Mouse (Mus musculus): Measurements from ENCODE around the gene Urah. TPM values are rescaled to one million over a fixed set of nuclear protein-coding genes. Genes with fewer than 3 reads are reported as not detected.

Gene Urah
- total RNA-seq, 2 experiments from 2014 or later: 1.1 to 1.4 TPM

DNA sequence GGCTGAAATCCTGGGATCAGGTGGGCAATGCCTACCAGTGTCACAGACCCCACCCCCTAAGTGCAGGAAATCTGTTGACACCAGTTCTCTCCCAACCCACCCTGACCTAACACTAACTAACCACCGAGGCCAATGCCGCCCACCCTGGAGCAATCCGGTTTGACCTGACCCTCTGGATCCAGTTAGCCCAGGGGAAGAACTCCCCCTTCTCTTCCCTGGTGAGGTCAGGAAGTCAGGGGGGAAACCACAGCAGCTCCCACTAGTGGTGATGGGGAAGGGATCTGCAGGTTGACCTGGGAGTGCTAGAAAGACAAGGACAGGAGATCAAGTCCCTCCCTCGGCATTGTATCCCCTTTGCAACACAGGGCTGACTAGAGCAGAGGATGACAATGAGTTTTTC lies 10.9 kb downstream of the Urah start:
- TF ChIP-seq CTCF (conservative IDR thresholded peaks at IDR 0.05): no peak; the same call in 1 of the 2 replicates
- no peak overlapping the region for H3K27ac ChIP-seq
- no peak for DNase-seq (ENCODE audit: low spot score in 2 of 2)
- no peak overlapping the region for H3K4me3 ChIP-seq

DNA sequence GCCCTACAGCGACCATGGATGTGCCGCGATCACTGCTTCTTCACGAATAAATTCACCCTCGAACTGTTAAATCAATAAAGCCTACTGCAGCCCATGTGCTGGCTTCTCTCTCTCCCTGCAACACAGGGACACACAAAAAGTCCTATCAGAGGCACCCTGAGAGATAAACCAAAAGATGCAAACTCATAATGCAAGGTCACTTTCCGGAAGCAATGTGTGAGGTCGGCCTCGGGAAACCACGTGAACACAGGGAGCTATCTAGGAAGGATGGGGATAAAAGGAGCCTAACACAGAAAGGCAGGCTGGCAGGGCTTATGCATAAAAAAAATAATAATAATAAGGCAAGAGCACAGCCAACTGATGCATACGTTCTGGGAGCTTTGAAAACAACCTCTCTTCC lies 11.9 kb downstream of the Urah start:
- DNase-seq (ENCODE audit: low spot score in 2 of 2): no peak
- TF ChIP-seq CTCF (conservative IDR thresholded peaks at IDR 0.05): no peak
- no peak overlapping the region for H3K4me3 ChIP-seq
- H3K27ac ChIP-seq: no peak overlapping the region

DNA sequence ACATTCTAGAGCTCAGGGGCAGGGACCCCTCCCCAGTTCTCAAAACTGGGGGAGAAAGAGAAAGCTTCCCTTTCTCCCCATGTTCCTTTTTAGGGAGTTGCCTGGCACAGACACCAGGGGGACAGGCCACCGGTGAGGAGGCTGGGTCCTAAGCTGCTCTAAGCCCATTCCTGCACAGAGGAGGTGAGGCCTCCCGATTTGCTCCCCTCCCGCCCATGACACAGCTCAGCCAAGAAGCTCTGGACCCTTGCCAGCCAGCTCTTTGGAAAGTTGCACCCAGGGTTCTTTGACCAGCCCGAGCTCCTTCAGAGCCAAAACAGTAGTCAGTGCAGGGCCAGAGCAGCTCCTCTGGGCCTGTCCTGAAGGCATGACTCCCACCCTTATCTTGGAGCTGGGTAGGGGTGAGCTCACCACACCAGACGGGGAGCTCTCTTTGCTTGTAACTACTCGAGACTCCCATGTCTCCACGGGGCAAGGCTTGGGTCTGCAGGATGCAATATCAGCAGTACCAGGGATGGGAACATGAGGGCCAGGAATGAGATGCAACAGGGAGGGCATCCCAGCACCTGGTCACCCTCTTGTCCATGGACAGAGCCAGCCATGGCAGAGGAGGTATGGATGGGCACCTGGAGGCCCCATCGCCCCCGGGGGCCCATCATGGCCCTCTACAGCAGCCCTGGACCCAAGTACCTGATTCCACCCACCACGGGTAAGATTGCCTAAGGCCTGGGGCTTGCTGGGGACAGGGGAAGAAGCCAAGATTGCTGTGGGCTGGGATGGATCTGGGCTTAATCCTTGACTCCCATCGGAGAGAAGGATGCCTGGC lies 13.2 kb downstream of the Urah start, which contains the start of gene Odf3:
TSS of gene Odf3 (plus strand) at position 51 of the 826 bp plus-strand sequence.
- DNase-seq (ENCODE audit: low spot score in 2 of 2): no peak
- no peak within 1 kb of the TSS for H3K4me3 ChIP-seq
- no peak within 1 kb of the TSS for H3K27ac ChIP-seq
- TF ChIP-seq CTCF (conservative IDR thresholded peaks at IDR 0.05): no peak

DNA sequence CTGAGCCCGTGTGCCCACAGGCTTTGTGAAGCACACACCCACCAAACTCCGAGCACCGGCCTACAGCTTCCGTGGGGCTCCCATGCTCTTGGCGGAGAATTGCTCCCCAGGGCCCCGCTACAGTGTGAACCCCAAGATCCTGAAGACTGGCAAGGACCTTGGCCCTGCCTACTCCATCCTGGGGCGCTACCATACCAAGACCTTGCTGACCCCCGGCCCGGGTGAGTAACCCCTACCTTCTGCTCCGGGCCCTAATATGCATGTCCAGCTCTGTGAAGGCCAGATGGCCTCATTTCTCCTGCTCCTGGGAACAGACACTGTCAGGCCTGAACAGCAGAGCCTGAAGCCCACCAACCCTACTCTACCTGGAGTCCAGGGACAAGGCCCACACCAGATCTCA lies 13.8 kb downstream of the Urah start:
- TF ChIP-seq CTCF (conservative IDR thresholded peaks at IDR 0.05): no peak
- Histone ChIP-seq H3K27ac (no peak overlapping the region), H3K4me3 (no peak overlapping the region)
- no peak for DNase-seq (ENCODE audit: low spot score in 2 of 2)

DNA sequence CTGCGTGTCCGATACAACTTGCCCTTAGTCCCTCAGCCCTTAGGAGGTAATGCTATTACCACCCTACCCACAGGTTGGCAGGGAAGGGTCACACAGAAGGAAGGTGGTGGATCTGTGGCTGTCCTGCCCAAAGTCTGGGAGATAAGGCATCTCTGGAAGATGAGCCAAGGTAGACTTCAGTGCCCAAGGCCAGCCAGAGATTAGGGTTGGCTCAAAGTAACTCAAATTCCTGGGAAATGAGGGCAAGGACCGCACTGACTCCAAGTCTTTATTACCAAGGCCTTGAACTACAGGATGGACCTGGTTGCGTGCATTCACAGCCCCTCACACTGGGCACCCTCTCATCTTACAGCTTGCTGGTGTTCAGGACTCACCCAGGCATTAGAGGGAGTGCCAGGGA lies 17.1 kb downstream of the Urah start:
- Histone ChIP-seq H3K4me3 (no peak overlapping the region), H3K27ac (no peak overlapping the region)
- no peak for DNase-seq (ENCODE audit: low spot score in 2 of 2)
- TF ChIP-seq CTCF (conservative IDR thresholded peaks at IDR 0.05): no peak

DNA sequence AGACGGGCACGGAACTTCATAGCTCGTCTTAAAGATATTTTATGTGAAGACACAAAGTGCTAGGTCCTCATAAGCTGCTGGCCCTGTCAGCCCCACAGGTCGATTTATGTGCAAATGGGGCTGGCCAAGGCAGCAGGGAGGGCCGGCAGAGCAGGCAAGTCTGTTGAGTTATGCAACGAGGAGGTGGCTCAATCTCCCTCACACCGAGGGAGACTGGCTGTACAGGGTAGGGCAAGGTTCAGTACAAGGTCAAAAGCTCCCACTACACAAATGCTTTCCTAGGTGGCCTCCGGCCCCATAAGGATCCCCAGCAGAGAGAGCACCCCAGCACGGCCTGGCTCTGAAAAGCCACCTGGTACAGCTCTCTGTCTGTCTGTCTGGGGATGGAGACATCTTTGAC lies 18.6 kb downstream of the Urah start:
- no peak for DNase-seq (ENCODE audit: low spot score in 2 of 2)
- H3K4me3 ChIP-seq: no peak overlapping the region
- TF ChIP-seq CTCF (conservative IDR thresholded peaks at IDR 0.05): no peak
- H3K27ac ChIP-seq: no peak overlapping the region

DNA sequence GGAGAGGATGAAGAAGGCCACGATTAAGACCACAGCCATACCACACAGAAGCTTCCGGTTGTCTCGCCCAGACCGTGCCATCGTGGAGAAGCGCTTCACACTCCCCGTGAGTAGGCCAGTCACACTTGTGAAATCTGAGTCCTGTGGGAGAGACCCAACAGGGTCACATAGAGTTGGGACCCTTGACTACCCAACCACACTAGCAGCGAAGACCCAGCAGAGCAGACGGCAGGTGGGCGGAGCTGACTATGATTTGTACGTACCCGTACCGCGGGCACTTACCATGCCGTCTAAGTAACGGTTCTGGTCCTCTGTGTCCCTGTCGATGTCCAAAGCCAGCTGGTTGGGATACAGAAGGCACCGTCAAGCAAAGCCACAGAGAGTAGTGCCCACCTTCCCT lies 19.7 kb downstream of the Urah start:
- TF ChIP-seq CTCF (conservative IDR thresholded peaks at IDR 0.05): no peak
- Histone ChIP-seq H3K4me3 (no peak overlapping the region), H3K27ac (no peak overlapping the region)
- no peak for DNase-seq (ENCODE audit: low spot score in 2 of 2)

DNA sequence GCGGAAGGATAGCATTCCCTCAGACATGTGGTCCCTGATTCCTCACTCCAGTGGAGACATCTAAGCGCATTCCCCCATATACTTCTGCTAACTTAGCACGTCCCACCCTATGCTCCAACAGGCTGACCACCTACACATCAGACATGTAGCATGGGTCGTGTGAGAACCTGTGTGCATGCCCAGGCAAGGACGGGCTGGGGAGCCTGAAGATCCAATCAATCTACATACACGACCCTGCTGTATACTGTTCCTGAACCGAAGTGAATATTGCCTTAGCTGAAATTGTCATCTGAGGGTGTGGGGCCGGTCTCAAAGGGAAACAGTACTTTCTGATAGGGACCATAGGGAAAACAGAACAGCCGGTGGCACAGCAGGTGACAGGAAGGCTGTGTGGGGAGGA lies 20.4 kb downstream of the Urah start:
- TF ChIP-seq CTCF (conservative IDR thresholded peaks at IDR 0.05): no peak
- no peak for DNase-seq (ENCODE audit: low spot score in 2 of 2)
- peak overlapping the region; percentile 97 for H3K27ac ChIP-seq
- peak overlapping the region; percentile 74 for H3K4me3 ChIP-seq

DNA sequence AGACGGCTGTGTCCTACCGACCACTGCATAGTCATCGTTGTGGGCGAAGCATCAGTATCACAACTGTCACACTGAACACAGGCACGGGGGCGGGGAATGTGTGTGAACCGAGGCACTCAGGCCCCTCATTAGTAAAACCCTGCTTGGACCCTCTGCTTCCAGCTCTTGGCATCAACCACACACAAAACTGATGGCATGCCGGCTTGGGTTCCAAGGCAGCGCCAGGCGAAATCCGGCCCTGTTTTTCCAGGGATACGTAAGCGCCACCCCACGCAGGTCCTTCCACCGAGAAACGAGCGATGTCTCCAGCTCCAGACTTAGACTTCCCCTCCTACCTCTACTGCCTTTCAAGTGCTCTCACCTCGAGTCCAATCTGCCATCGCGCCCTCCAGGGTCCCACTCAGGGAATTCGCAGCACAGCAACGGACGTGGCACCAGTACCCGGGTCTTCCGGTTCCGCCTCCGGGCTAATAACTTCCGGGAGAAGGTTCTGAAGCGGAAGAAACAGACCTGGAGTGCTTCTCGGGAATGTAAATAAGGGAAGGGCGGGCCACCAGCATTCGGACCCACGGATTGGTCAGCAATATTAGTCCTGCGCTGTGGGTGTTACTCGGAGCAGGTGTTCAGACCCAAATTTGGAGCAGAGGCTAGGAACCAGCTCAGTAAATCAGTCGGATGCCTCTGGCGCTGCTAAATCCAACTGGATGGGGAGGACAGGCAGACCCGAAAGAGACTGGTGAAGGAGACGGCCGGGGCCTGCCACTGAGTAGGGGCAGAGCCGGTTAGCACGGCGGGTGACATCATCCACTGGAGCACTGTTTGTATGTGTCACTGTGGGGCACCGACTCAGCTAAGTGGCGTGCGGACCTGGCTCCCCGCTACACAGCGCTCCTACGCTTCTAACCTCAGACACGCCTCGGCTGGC lies 21.3 kb downstream of the Urah start, which contains the start of gene Gm45785:
TSS of gene Gm45785 (minus strand) at position 472 of the 925 bp plus-strand sequence.
- TF ChIP-seq CTCF (conservative IDR thresholded peaks at IDR 0.05): no peak; the same call in 1 of the 2 replicates
- DNase-seq (ENCODE audit: low spot score in 2 of 2): peak; percentile 79 to 89
- H3K27ac ChIP-seq: peak within 1 kb of the TSS; percentile 97
- peak within 1 kb of the TSS; percentile 74 for H3K4me3 ChIP-seq

DNA sequence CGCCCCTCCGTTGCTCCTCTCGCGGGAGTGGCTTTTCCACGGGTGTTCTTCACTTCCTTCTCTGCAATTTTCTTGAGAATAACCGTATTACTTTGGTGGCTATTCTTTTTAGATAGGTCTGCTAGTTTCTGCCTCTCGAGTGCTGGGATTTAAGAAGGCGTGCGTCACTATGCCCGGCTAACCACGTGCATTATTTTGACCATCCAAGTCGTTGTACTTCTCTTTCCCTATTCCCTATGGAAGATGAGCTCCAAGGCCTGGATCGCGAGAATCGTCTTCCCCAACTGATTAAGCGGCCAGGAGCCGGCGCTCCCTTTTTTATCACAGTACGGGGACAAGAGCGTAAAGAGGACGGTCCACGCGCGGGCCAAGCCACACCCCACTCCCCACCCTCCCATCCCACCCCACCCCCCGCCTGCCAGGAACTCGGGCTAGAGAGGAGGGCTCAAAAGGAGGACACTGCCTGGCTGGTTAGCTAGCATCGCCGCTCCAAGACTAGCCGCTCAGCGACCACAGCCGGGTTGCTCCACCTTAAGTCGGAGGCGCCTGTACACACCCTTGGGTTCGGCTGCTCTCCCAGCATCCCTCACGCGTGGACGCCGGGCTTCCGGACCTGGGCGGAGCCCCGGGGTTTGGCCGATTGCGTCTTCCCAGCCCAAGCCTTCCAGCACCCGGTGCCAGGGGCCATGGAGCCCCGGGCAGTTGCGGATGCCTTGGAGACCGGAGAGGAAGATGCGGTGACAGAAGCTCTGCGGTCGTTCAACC lies 22.1 kb downstream of the Urah start, which contains the start of gene Ric8a:
TSS of gene Ric8a (plus strand) at position 173 of the 765 bp plus-strand sequence.
- DNase-seq (ENCODE audit: low spot score in 2 of 2): peak; percentile 86 to 87
- no peak for TF ChIP-seq CTCF (conservative IDR thresholded peaks at IDR 0.05)
- Histone ChIP-seq H3K27ac (peak within 1 kb of the TSS; percentile 97), H3K4me3 (peak within 1 kb of the TSS; percentile 74)

DNA sequence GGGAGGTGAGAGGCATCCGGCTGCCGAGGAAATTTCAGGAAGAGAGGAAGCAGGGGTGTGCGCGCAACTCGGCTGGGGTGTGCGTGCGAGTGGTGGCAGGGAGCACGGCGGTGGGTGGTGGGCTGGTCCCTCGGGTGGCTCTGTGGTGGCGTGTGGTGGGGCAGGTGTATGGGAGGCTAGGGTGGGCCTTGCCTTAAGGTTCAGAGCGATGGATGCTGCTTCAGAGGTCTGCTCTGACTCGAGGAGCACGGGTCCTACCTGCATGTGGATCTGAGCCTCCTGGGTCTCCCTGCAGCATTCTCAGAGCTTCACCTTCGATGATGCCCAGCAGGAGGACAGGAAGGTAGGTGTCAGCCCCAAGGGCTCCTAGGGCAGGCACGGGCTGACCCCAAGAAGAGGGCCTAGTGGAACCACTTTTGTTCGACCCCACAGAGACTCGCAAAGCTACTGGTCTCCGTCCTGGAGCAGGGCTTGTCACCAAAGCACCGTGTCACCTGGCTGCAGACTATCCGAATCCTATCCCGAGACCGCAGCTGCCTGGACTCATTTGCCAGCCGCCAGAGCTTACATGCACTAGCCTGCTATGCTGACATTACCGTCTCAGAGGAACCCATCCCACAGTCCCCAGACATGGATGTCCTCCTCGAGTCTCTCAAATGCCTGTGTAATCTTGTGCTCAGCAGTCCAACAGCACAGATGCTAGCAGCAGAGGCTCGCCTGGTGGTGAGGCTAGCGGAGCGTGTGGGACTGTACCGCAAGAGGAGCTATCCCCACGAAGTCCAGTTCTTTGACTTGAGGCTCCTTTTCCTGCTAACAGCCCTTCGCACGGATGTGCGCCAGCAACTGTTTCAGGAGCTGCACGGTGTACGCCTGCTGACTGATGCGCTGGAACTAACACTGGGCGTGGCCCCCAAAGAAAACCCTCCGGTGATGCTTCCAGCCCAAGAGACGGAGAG lies 23.0 kb downstream of the Urah start, which contains the start of gene Bet1l:
TSS of gene Bet1l (minus strand) at position 28 of the 956 bp plus-strand sequence.
- H3K27ac ChIP-seq: peak within 1 kb of the TSS; percentile 97
- H3K4me3 ChIP-seq: peak within 1 kb of the TSS; percentile 74
- TF ChIP-seq CTCF (conservative IDR thresholded peaks at IDR 0.05): no peak
- DNase-seq (ENCODE audit: low spot score in 2 of 2): no peak
